Mouse (Mus musculus) granulocyte monocyte progenitor cell, adult 5-6 weeks (primary cell): Measurements from ENCODE around the gene Aqp6. TPM values are rescaled to one million over a fixed set of nuclear protein-coding genes. Genes with fewer than 3 reads are reported as not detected.

Experiments
- ATAC-seq: replicated peaks from 2 replicates; pipeline ENCODE4 v1.8.0; 2016; ENCODE audit warnings: mild to moderate bottlenecking, moderate TSS enrichment, inconsistent platforms; ENCODE audit not compliant: poor library complexity, severe bottlenecking
- total RNA-seq, 2 experiments: library from RNA; stranded (forward) in 1 of 2; stranded (reverse) in 1 of 2; fragments of 200-712, 200-1000 nt in 1 of 2; fragments of >200 nt in 1 of 2; fragmentation: Nextera tagmentation in 1 of 2; gene quantifications; 2 replicates each; pipeline ENCODE4 v1.2.3; 2014 to 2017

Gene Aqp6
- total RNA-seq (2014; fragmentation: Nextera tagmentation) (not detected in 2 replicates), total RNA-seq (2017) (not detected in 2 replicates)

DNA sequence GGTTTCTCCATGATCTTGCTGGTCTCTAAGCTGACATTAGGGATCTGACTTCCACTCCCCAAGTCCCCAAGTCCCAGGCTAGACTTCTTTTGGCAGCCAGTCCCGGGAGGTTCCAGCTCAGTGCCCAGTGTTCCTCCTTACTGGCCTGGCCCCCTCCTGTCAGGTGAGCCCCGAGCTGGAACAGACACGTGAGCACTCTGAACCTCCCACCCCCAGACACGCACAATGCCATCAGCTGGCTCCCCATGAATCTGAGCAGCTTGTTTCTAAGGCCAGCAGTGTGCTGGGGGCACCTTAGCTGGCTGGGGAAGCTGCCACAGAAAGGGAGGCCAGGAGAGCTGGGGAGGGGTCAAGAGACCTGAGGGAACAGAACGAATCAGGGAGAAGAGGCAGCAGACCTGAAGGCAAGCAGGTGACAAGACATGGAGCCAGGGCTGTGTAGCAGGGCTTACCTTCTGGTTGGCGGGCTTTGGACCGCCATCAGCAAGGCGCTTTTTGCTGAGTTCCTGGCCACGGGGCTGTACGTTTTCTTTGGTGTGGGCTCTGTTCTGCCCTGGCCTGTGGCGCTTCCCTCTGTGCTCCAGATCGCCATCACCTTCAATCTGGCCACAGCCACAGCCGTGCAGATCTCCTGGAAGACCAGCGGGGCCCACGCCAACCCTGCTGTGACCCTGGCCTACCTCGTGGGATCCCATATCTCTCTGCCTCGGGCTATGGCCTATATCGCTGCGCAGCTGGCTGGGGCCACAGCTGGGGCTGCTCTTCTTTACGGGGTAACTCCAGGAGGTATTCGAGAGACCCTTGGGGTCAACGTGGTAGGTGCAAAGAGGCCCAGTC is at the start of gene Aqp6:
TSS of gene Aqp6 (plus strand) at position 415 of the 837 bp plus-strand sequence.
- ATAC-seq, result no peak

DNA sequence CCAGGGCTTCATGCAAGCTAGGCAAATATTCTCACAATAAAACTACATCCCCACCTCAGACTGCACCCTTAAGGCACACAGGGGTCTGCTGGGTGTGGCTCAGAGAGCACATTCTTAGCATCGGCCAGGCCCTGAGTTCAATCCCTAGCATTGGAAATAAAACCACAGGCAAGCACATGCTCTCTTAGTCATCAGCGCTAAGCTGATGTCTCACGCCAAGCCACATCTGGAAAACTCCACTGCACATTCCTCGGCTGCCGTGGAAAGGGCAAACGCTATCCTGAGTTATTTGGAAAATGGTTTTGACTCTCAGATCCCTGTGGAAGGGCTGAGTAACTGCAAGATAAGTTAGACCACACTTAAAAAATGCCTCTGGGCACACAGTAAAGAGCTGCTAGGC is 47.4 kb upstream of the Aqp6 start:
- no peak for ATAC-seq

DNA sequence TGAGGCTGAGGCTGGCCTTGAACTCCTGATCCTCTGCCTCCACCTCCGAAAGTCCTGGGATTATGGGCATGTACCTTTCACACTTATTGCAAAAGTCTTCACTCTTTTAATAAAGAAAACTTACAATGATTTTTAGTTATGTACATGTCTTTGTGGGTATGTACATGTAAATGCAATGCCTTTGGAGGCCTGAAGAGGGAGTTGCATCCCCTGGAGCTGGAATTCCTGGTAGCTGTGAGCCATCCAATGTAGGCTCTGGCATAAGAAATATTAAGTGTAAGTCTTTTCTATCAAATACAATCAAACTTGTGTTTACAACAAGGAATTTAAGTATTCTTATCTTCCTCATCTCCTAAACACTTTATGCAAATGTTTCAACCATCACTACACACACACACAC is 42.3 kb upstream of the Aqp6 start:
- ATAC-seq, result no peak

DNA sequence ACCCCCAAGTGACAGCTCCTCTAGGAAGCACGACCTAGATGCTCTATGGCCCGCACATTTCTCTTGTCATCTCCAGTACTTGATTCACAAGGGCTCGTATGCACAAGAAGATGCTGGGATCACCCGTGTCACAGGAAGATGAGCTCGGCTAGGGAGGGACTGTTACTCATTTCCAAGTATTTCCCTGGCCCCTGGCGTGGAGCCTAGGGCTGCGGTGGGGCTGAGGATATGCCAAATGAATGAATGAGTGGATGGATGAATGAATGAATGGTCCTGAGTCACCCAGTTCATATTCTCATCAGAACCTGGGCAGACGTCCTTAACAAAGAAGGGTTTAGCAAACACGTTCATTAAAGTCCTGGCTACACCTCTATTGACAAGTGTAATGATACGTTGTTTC is 41.0 kb upstream of the Aqp6 start:
- ATAC-seq, result no peak

DNA sequence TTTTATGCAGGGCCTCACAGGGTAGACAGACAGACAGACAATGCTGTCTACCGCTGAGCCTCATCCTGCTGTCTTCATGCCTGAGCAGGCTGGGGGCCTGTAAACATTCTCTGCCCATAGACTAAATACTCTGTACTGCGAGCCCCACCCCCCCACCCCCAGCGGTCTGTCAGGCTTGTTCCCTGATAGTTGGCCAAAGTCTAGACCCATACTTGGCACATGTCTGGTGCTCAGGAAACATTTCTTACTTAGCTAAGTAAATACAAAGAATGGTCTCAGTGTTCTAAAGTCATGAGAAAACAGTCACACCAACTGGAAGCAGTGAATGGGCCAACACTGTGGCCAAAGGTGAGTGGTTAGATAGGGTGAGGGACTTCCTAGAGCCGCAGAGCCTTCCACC is 33.8 kb upstream of the Aqp6 start:
- ATAC-seq, result no peak

DNA sequence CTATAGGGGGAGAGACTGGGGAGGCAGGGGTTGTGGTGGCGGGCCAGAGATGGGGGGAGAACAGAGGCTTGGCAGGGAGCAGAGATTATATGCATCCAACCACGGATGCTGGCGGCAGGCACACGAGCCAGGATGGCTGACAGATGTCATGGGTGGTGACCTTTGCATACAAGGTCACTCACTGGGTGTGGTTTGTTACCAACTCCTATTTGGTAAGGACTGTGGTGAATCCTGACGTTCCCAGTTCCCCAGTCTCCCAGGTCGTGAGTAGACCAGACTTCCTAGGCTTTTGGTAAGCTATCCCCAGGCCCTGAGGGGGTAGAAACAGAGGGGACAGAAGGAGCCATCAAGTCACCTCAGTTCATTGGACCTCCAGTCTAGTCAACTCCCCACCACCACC is 32.5 kb upstream of the Aqp6 start:
- no peak for ATAC-seq

DNA sequence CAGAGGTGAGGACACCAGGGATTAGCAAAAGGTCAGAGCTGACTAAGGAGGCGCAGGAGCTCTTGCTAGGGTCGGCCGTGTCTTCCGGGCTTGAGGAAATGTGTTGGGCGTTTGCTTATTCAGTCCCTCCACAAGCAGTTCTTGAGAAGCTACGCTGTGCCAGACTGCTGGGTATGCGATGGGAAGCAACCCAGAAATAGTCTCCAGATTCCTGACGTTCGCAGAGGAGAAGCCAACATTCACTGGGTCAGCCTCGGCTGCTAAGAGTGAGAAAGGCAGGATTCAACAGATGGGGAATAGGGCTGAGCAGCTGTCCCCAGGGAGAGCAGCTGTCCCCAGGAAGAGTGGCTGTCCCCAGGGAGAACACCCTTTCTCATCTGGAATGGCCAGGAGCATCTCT is 32.1 kb upstream of the Aqp6 start:
- ATAC-seq, result no peak

DNA sequence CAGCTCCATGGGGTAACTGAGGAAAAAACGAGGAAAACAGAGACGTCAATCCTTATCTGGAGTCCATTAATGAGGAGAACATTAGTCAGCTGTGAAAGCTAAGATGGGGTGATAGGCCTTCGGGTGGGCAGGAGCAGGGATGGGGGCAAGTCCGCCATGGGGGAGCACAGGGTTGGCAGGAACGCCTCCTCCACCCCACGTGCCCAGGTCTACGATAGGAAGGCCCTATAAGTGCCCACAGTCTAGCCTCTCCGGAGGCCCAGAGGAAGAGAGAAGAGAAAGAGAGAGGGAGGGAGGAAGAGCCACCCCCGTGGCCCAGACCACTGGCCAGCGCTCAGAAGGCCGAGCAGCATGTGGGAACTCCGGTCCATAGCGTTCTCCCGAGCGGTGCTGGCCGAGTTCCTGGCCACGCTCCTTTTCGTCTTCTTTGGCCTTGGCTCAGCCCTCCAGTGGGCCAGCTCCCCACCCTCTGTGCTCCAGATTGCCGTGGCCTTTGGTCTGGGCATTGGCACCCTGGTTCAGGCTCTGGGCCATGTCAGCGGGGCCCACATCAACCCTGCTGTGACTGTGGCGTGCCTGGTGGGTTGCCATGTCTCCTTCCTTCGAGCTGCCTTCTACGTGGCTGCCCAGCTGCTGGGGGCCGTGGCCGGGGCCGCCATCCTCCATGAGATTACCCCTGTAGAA is 22.3 kb upstream of the Aqp6 start, which contains the start of gene Aqp2:
TSS of gene Aqp2 (plus strand) at position 254 of the 684 bp plus-strand sequence.
- no peak for ATAC-seq

DNA sequence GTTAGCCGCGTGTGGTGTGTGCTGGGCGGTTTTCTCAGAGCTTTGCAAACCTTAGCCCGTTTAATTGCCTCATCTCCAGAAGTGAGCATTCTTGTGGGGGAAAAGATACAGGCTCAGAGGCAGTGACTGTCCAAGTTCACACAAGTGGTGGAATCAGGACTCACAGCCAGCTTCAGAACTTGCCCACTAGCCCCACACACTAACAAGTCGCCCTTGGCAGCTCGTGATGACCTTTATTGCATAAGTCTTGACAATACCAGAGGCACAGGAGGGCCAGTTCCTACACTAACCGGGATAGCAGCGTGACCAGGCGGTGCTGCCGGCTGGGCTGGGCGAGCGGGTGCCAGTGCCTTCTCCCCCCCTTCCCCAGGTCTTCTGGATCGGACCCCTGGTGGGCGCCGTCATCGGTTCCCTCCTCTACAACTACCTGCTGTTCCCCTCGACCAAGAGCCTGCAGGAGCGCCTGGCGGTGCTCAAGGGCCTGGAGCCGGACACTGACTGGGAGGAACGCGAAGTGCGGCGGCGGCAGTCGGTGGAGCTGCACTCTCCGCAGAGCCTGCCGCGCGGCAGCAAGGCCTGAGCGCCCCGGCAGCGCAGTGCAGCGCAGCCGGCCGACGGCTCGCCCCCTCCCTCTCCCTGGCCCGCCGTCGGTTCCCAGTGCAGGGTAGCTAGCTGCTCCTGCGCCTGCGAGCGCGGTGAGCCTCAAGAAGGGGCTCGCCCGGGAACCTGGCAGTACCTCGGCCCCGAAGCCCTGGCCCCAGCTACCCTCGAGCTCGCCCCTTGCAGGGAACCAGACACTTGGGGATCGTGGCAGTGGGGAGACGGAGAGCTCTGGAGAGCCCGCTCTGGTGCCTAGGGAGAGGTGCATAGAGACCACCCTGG is 17.5 kb upstream of the Aqp6 start:
- ATAC-seq, result peak; percentile 55

DNA sequence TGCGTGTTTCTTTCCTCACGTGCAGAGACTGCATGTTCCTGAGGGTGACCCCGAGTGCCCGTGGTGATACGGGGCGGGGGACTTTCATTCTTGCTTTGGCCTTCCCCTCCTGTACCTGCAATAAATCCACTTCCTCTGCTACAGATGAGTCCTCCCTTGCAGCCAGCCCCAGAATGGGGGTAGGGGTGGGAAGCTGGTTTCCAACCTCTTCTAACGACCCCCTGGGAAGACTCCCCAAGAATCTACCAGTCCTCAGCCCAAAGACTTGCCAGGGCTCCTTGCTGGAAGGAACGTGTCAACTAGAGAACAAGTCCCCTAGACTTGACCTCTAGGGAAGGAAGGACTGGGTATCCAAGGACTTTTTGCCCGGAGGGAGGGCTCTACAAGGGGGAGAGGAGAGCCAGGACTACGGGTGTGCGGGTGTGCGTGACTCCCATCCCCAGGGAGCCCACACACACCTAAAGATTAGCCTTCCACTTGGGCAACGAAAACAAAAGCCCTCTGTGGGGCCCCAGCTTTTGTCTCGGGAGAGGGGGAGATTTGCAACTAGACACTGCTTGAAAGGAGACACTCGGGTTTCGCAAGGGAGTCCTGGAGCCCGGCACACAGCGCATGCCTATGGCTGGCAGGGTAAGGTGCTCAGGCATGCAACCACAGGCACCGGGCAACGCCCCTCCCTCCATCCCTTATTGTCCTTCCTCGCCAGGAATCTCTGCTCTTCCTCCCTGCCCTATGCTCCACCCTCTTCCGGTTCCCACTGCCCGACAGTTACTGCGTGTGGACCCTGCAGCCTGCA is 16.6 kb upstream of the Aqp6 start:
- ATAC-seq, result peak; percentile 55

DNA sequence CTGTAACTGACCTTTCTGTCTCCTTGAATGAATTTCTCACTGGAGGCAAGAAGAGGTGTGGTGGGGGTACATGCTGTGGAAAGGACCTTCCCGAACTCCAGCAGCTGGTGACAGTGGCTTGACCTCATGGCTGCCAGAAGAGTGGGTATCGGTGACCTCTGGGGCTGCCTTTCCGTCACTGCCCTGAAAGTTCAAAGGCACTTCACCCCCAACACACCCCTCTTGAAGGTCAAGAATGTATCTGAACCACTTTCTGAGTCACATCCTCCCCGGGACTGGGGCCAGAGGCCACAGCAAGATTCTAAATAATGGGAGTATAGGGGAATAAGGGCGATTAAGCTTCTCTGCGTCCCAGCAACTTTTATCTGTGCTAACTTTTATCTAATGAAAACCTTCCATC is 15.5 kb upstream of the Aqp6 start:
- ATAC-seq, result no peak

DNA sequence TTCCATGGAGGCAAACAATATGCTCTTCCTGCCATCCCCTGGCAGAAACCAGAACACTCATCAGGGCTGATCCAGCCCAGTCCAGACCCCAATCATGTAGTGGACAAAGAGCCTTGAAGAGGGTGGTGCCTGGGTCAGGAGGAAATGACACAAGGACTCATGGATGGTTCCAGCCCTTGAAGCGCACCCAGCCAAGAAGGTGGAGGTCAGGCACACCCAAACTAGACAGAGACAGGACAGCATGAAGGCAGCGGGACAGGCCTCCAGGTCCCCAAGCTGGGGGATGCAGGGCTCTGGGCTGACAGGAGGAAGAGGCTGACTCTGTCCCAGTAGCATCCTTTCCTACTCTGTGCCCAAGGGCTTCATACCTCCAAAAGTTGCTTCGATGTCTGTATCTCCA is 14.7 kb upstream of the Aqp6 start:
- ATAC-seq, result no peak

DNA sequence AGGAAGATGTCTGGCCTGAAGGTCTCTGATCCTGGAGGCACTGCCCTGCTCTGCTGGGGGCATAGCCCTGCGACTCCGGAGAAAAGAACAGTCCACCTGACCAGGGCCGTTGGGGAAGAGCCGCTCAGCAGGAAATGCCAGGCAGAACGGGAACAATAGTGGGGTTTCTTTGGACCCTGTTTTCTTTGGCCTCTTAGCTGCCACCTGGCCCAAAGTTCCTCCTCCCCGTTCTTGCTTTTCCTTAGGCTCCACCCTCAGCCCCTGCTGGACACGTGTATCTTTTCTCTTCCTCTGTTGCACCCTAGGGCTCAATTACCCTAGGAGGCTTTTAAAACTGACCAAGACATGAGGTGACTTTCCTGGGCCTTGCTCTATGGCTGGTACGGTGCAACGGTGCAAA is 12.0 kb upstream of the Aqp6 start:
- no peak for ATAC-seq

DNA sequence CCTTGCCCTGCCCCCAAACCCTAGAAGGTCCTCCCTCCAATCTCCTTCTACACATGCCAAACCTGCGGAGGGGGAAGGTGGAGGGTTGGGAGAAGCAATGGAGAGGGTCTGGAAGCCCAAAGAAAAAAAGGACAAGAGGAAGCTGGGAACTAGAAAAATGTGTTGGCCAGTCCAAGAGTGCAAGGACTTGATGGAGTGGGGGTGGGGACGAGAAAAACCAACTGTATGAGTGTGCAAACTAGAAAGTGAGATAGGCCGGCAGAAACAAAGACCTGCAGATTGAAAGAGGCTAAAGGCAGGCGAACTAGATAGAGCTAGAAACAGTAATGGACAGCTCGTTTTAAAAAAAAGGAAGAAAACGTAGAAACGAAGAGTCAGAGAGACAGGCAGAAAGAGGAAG is 11.5 kb upstream of the Aqp6 start:
- ATAC-seq, result no peak

DNA sequence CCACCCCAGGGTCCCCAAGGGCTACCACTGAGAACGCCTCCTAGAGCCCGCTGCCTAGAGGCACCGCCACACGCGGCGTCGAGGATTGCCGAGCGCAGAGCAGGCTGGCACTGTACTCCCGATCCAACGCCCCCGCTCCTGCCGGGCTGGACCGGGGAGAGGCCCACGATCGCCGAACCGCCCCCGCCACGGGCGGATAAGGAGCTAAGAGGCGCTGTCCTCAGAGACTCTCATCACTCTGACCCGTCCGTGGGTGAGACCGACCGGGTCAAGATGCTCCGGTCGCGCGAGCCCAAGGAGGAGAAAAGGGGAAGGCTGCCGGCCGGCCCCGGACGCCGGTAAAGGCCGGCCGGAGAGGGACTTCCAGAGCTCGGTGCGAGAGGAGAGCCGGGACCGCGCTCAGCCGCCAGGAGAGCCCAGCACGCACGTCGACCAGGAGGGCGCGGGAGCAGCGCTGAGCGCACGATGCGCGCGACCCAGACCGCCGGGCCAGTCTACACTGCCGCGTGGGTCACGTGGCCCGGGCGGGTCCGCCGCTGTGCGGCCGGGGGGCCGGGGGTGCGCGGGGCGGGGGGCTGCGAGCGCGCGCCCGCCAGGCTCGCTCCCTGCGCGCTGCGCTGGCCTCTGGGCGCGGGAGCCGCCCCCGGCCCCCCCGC is 10.6 kb upstream of the Aqp6 start, which contains the start of gene Aqp5:
TSS of gene Aqp5 (plus strand) at position 354 of the 656 bp plus-strand sequence.
- ATAC-seq, result peak; percentile 41

DNA sequence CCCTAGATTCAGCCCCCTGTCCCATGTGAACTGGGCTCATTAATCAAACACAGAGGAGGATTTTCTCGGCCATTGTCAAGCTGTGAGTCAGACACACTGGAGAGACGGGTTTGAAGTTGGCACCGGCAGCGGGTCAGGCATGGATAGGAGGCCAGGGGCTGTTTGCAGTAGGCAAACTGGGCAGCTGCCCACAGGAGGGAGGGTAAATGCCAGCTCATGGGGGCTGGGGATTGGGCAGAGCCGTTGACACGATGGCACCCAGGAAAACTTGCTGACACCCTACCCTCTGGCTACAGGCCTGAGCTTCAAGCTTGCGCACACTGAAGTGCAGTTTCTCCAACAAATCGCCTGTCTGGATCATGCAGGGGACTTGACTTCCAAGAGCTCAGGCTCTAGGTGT is 9.0 kb upstream of the Aqp6 start:
- ATAC-seq, result no peak

DNA sequence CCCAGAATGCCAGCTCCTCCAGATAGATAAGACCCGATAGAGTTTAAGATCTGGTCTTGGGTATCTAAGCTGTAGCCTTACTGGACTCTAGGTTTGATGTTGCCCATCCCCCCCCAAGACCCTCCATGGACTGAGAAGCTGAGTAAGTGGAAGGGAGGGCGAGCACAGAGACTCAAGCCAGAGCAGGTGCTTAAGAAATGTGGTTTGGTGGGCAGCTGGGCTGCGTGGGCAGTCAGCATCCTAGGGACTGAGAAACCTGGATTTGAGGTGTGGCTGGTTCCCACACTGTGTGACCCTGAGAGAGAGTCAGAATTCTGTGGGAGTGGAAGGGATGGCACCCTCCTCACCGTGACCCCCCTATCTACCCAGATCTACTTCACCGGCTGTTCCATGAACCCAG is 8.3 kb upstream of the Aqp6 start:
- ATAC-seq, result no peak

DNA sequence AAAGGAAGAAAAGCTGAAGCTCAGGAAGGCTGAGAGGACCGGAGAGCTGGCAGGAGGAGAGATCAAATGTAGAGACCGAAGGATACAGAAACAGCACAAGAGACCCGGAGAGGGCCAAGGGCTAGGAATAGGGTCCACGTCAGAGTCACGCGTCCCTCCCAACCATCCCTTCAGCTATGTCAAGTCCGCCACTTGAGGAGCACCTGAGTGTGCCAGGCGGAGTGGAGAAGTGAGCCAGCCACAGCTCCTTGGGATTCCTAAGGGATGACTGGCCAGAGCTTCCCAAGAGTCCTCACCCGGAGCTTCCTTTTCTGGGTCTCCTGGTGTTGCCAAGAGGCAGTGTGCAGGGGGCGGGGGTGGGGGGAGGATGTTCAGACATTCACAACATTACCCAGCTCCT is 6.2 kb upstream of the Aqp6 start:
- ATAC-seq, result no peak

DNA sequence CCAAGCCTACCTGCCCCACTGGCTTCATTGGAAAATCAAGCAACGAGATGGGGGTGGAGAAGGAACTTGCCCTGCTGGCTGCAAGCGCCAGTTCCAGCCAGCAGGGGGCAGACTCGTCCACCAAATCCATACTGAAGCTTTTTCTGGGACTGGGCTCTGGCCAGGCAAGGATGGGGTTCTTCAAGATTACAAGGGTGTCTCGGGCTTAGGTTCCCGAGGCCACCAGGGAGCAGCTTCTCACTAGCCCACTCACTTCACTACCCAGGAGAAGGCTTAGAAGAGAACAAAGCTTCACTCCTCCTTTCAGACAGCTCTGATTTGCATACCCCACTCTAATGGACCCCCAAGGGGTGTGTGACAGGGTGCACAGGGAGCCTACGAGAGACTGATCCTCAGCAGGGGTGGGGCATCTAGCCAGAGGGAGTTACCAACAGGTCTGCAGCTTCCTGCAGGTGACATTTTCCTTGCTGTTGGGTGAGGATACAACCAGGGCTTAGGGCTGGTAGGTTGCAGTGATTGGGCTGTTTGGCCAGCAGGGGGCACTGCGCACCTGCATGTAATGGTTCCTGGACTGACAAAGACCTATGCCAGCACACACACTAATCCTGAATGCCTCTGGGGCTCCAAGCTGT is 5.0 kb upstream of the Aqp6 start:
- peak; percentile 86 for ATAC-seq
